Mouse (Mus musculus): Measurements from ENCODE around the gene Creb3l1.

Creb3l1 gene

GRCm38 (mm10) chr2:91945483-91945882 is 78.8 kb downstream of the Creb3l1 start, which contains the start of gene Gm9821:
Gene Gm9821 (plus strand): TSS chr2:91945703.
- peak in 1 of 2 experiments; percentile 16 for DNase-seq (ENCODE audit: low spot score in 2 of 2)

- DNase-seq (ENCODE audit: low spot score in 2 of 2): peak; percentile 80 to 93
Observed at GRCm38 (mm10) chr2:91944170-91944950, 79.9 kb downstream of the Creb3l1 start.

DNA sequence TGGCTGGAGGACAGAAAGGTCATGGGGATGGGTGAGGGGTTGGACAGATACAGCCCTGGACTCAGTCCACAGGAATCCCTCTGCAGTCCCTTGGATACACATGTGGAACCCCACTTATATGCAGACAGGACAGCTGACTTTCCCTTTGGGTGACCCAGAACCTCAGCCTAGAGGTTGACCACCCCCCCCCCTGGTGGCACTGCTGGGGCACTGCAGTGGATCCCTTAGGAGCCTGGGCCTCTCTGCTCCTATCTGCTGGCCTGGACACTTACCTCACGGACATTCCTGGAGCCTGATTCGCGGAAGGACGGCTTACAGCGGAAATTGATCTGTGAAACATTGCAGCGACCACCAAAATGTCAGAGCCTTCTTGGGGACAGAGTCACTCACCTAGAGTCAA is 81.9 kb downstream of the Creb3l1 start:
- no peak for DNase-seq (ENCODE audit: low spot score in 2 of 2)

GRCm38 (mm10) chr2:91939303-91939935 is 84.9 kb downstream of the Creb3l1 start:
- no peak for DNase-seq (ENCODE audit: low spot score in 2 of 2)

DNA sequence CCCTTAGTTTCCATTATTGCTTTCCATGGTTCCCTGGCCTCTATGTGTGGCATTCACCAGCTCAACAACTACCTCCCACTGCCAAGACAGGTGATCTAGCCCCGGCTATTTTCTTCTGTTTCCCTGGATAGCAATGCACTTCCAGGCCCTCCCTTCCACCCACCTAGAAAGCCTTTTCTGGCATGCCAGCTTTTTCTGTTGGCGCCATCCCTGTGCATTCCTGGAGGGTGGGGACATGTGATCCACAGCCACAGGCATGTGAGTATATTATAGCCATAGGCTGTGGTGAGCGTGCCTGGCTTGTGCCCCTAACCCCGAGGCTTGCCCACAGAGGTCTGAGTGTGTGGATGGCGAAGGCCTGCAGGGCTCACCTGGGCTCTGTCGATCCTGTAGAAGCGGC is 88.1 kb downstream of the Creb3l1 start:
- DNase-seq (ENCODE audit: low spot score in 2 of 2): no peak

DNA sequence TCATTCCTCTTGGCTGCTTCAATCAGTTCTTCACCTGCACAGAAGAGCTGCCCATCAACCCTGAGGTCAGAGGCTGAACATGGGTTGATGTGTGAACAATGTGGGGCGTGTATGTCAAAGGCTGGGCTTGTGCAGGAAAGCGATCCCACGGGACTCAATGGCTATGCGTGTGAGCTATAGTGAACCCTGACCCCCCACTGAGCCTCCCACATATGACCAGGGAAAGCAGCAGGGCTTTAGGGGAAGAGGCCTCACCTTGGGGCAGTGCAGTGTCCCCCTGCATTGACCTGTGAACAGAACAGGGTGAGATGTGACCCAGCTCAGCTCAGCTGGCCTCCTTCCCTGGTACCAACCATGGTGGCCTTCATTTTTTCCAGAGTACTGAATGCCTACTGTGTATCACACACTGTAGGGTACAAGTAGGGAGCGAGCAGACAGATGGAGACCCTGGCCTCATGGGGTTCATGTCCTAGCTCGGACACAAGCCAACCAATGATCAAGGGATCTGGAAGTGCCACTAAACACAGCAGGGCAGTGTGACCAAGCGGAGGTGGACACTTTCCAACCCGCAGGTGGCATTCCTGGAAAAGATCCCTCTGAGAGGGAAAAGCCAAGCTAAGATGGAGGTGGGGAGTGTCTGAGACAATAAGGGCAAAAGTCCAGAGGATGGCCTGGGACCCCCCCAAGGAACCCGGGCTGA is 89.3 kb downstream of the Creb3l1 start:
- DNase-seq (ENCODE audit: low spot score in 2 of 2): no peak

DNA sequence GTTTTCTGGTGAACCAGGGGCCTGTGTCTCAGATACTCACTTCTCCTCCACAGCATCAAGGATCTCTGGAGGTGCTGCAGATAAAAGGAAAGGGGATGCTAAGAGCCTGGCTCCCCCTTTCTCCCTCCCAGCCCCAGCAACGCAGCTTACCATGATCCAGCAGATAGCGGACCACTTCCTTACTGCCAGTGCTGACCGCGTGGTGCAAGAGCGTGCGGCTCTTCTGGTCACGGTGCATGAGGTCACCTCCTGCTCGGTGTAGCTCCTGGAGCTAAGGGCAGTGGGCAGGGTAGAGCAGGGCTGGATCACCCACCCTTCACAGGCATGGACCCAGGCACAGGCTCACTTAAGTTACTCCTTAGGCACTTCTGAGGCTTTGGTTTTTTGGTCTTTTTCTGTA is 90.3 kb downstream of the Creb3l1 start:
- no peak for DNase-seq (ENCODE audit: low spot score in 2 of 2)

- DNase-seq (ENCODE audit: low spot score in 2 of 2): no peak
Observed at GRCm38 (mm10) chr2:91933471-91933870, 90.8 kb downstream of the Creb3l1 start.

GRCm38 (mm10) chr2:91932737-91933350 is 91.5 kb downstream of the Creb3l1 start:
- DNase-seq (ENCODE audit: low spot score in 2 of 2): no peak

Measured in thymus, postnatal 10 days (tissue).